Mouse (Mus musculus) stomach, postnatal 0 days (tissue): ENCODE measurements at regions not wholly inside any gene's neighbourhood (a gene's known extent, or its start where the extent isn't known, plus 50 kb on each side); places are given as distances from the start of the nearest gene placed in this dataset.
A peak's percentile ranks its signal among the peaks of the same experiment; 100 is the strongest.

Experiments
- ATAC-seq: fragments of 200-750 bp; cut with Nextera tagmentation; 2 replicates; pipeline ENCODE4 v1.8.0; 2017; ENCODE audit not compliant: low FRiP score, low TSS enrichment
- DNase-seq: peaks from one replicate; pipeline ENCODE4 v3.0.0-alpha.2; 2016; ENCODE audit warnings: low spot score
- H3K27ac ChIP-seq: fragments of 300-500 bp; sonication (generic); replicated peaks from 2 replicates; pipeline ENCODE4 v1.5.1; 2014; ENCODE audit warnings: mild to moderate bottlenecking, control low read depth
- H3K27me3 ChIP-seq: fragments of 300-500 bp; sonication (generic); 2 replicates; pipeline ENCODE4 v1.6.1; 2014; ENCODE audit warnings: low read length; ENCODE audit not compliant: control insufficient read depth, insufficient read depth
- H3K36me3 ChIP-seq: fragments of 300-500 bp; sonication (generic); 2 replicates; pipeline ENCODE4 v1.6.1; 2014; ENCODE audit warnings: low read length, mixed read lengths; ENCODE audit not compliant: control insufficient read depth, insufficient read depth
- H3K4me1 ChIP-seq: fragments of 300-500 bp; sonication (generic); replicated peaks from 2 replicates; pipeline ENCODE4 v1.6.1; 2014; ENCODE audit warnings: antibody characterized with exemption; ENCODE audit not compliant: control insufficient read depth, insufficient read depth
- H3K4me2 ChIP-seq: fragments of 300-500 bp; sonication (generic); replicated peaks from 2 replicates; pipeline ENCODE4 v1.6.1; 2014; ENCODE audit warnings: low read depth, mild to moderate bottlenecking, control low read depth, moderate library complexity
- H3K4me3 ChIP-seq: fragments of 300-500 bp; sonication (generic); 2 replicates; pipeline ENCODE4 v1.5.1; 2014; ENCODE audit warnings: low read depth, low read length, control low read depth
- H3K9ac ChIP-seq: fragments of 300-500 bp; sonication (generic); 2 replicates; pipeline ENCODE4 v1.6.1; 2014; ENCODE audit warnings: mild to moderate bottlenecking, low read length, control low read depth, mixed read lengths
- H3K9me3 ChIP-seq: fragments of 300-500 bp; sonication (generic); 2 replicates; pipeline ENCODE4 v1.6.1; 2016; ENCODE audit warnings: low read length; ENCODE audit not compliant: control insufficient read depth
- CTCF ChIP-seq: IDR thresholded peaks from 2 replicates; pipeline ENCODE4 v1.5.1; 2016; ENCODE audit warnings: antibody characterized with exemption, low read depth, mild to moderate bottlenecking, moderate library complexity
- EP300 ChIP-seq: optimal IDR thresholded peaks from 2 replicates; pipeline ENCODE3; 2016; ENCODE audit warnings: antibody characterized with exemption
- WGBS: fragments of 180-500 bp; shearing (Covaris S2); extraction: QIAGEN DNeasy Blood & Tissue Kit; methylation state at CpG from one replicate; pipeline ENCODE4 v1.1.7; 2014; 5-methylcytosine and 5-hydroxymethylcytosine counted together

- Histone ChIP-seq H3K36me3 (no peaks in the 10 kb centered on the region), H3K4me1 (no peaks in the 10 kb centered on the region), H3K9ac (no peak overlapping the region), H3K27ac (no peak overlapping the region), H3K9me3 (no peaks in the 10 kb centered on the region), H3K27me3 (no peaks in the 10 kb centered on the region), H3K4me3 (no peak overlapping the region), H3K4me2 (no peak overlapping the region)
- 58% methylated on average over 6 of the region's 6 CpGs for WGBS
- ATAC-seq (no peak), DNase-seq (no peak)
- no peak for TF ChIP-seq EP300
- no peak for TF ChIP-seq CTCF
Observed at GRCm38 (mm10) chr17:85845059-85845458, 157.0 kb upstream of the Six2 start.

- Histone ChIP-seq H3K4me1 (no peaks in the 10 kb centered on the region), H3K4me2 (no peak overlapping the region), H3K9me3 (no peaks in the 10 kb centered on the region), H3K4me3 (no peak overlapping the region), H3K9ac (no peak overlapping the region), H3K27ac (no peak overlapping the region), H3K27me3 (no peaks in the 10 kb centered on the region), H3K36me3 (no peaks in the 10 kb centered on the region)
- TF ChIP-seq EP300 (no peak), CTCF (no peak)
- DNase-seq (no peak), ATAC-seq (no peak)
- 87% methylated on average over 13 of the region's 13 CpGs for WGBS
Observed at GRCm38 (mm10) chr17:85844486-85844885, 156.4 kb upstream of the Six2 start.

GRCm38 (mm10) chr17:85823036-85823435 is 135.0 kb upstream of the Six2 start:
- no peaks in the 10 kb centered on the region for H3K36me3 ChIP-seq
- no peak overlapping the region for H3K9ac ChIP-seq
- no peaks in the 10 kb centered on the region for H3K27me3 ChIP-seq
- H3K4me1 ChIP-seq: no peaks in the 10 kb centered on the region
- DNase-seq (no peak), ATAC-seq (no peak)
- no peaks in the 10 kb centered on the region for H3K9me3 ChIP-seq
- no peak for TF ChIP-seq EP300
- TF ChIP-seq CTCF: no peak
- no peak overlapping the region for H3K4me2 ChIP-seq
- 74% methylated on average over 19 of the region's 19 CpGs for WGBS
- H3K27ac ChIP-seq: no peak overlapping the region
- H3K4me3 ChIP-seq: no peak overlapping the region

GRCm38 (mm10) chr17:85821861-85822260 is 133.8 kb upstream of the Six2 start:
- no peak overlapping the region for H3K27ac ChIP-seq
- TF ChIP-seq CTCF (no peak), EP300 (no peak)
- H3K27me3 ChIP-seq: no peaks in the 10 kb centered on the region
- ATAC-seq (no peak), DNase-seq (no peak)
- 74% methylated on average over 4 of the region's 4 CpGs for WGBS
- no peaks in the 10 kb centered on the region for H3K9me3 ChIP-seq
- H3K9ac ChIP-seq: no peak overlapping the region
- H3K4me3 ChIP-seq: no peak overlapping the region
- no peaks in the 10 kb centered on the region for H3K4me1 ChIP-seq
- H3K4me2 ChIP-seq: no peak overlapping the region
- H3K36me3 ChIP-seq: no peaks in the 10 kb centered on the region

GRCm38 (mm10) chr17:85818098-85818855 is 130.2 kb upstream of the Six2 start:
- H3K4me2 ChIP-seq: 0 out of 2 replicates have a peak overlapping the region, but pooled peaks have one; percentile 12

GRCm38 (mm10) chr17:85816521-85816920 is 128.4 kb upstream of the Six2 start:
- no peak overlapping the region for H3K4me2 ChIP-seq
- no peak overlapping the region for H3K9ac ChIP-seq
- no peak for TF ChIP-seq EP300
- no peak for TF ChIP-seq CTCF
- DNase-seq (no peak), ATAC-seq (no peak)
- H3K9me3 ChIP-seq: no peaks in the 10 kb centered on the region
- no peak overlapping the region for H3K4me3 ChIP-seq
- H3K36me3 ChIP-seq: no peaks in the 10 kb centered on the region
- no peaks in the 10 kb centered on the region for H3K4me1 ChIP-seq
- 85% methylated on average over 8 of the region's 8 CpGs for whole genome bisulfite sequencing
- no peak overlapping the region for H3K27ac ChIP-seq
- no peaks in the 10 kb centered on the region for H3K27me3 ChIP-seq

More at GRCm38 (mm10) chr17:85818098-85818855, 130.2 kb upstream of the Six2 start:
- Histone ChIP-seq H3K9ac (no peak overlapping the region), H3K4me3 (no peak overlapping the region), H3K27ac (no peak overlapping the region), H3K36me3 (no peaks in the 10 kb centered on the region), H3K4me1 (no peaks in the 10 kb centered on the region), H3K27me3 (no peaks in the 10 kb centered on the region), H3K9me3 (no peaks in the 10 kb centered on the region)
- ATAC-seq (no peak), DNase-seq (no peak)
- WGBS: 61% methylated on average over 17 of the region's 17 CpGs
- TF ChIP-seq EP300: no peak
- no peak for TF ChIP-seq CTCF
